Mouse (Mus musculus) E14TG2a.4 (cell line): Measurements from ENCODE around the gene Gm42417.

Experiments used
- CTCF ChIP-seq: conservative IDR thresholded peaks from 2 replicates; pipeline ENCODE4 v1.5.1; 2014; ENCODE audit warnings: low read length
- POU5F1 ChIP-seq: IDR thresholded peaks from 2 replicates; pipeline ENCODE4 v1.6.1; 2014; ENCODE audit warnings: low read length, borderline replicate concordance

DNA sequence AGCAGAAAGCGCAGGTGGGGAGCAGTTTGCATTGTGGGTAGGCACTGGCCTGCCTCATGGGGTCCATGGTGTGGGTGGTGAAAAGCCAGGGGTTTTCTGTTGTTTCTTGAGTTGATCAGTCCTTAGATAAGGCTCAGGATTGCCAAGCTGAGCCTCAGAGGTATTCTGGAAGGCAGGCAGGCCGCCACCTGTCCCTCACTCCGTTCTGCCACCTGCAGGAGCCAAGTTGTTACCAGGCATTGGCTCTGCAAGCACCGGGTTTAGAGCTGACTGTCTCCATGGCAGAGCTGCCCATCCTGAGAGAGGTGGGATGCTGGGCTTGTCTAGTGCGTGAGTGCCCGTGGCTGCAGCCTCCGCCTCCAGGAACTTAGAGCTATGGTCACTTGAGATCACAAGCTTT is 17.0 kb downstream of the Gm42417 start:
- no peak for TF ChIP-seq CTCF
- no peak for TF ChIP-seq POU5F1
